Mouse (Mus musculus) CH12.LX (cell line): ENCODE data around the gene Zbtb38.

Source experiments
- CTCF ChIP-seq, 2 experiments: IDR thresholded peaks in 1 of 2; conservative IDR thresholded peaks in 1 of 2; 2 replicates each; pipeline ENCODE4 v1.5.1; 2011 to 2012; ENCODE audit warnings: low read depth in 2 of 2, low read length in 2 of 2, improper control_type of control experiment in 1 of 2, inconsistent platforms in 1 of 2, mild to moderate bottlenecking in 1 of 2, moderate library complexity in 1 of 2
- POLR2A ChIP-seq: IDR thresholded peaks from 2 replicates; pipeline ENCODE4 v1.6.1; 2011; ENCODE audit warnings: low read depth, mild to moderate bottlenecking, improper control_type of control experiment, low read length

GRCm38 (mm10) chr9:96672466-96672865 lies 80.2 kb downstream of the Zbtb38 start:
- no peak for TF ChIP-seq POLR2A
- TF ChIP-seq CTCF (conservative IDR thresholded peaks at IDR 0.05 in 1 of 2, IDR thresholded peaks at IDR 0.05 in 1 of 2; ENCODE audit: low read depth in 2 of 2, low read length in 2 of 2), result no peak
